ENCODE assay signal across 28 mouse cellular contexts in genomic region chr1:66364386-66364785, GRCm38 (mm10).
"Had no signal": no experiment of that assay in that cellular context is flagged by ENCODE, and none has a peak within 500 bp of the region (broad histone marks: within the 10 kb centered on the region; RNA-seq: fewer than 3 reads in every experiment).

No protein-coding gene starts in this region.

- H3K36me3 ChIP-seq: embryonic facial prominence, embryonic 10.5 days; embryonic facial prominence, embryonic 12.5 days; embryonic facial prominence, embryonic 13.5 days; embryonic facial prominence, embryonic 15.5 days had no signal

- H3K4me3 ChIP-seq: embryonic facial prominence, embryonic 10.5 days; embryonic facial prominence, embryonic 12.5 days; embryonic facial prominence, embryonic 13.5 days; embryonic facial prominence, embryonic 15.5 days; erythroblast, embryonic 14.5 days; forebrain, embryonic 10.5 days; forebrain, embryonic 12.5 days; forebrain, embryonic 13.5 days; forebrain, embryonic 15.5 days; gastrocnemius, adult 2 months; heart, adult 2 months had no signal

- H3K4me2 ChIP-seq: embryonic facial prominence, embryonic 12.5 days; embryonic facial prominence, embryonic 13.5 days; embryonic facial prominence, embryonic 15.5 days; forebrain, embryonic 12.5 days; forebrain, embryonic 13.5 days; forebrain, embryonic 15.5 days had no signal

- DNase-seq: cerebellum, adult 2 months; cerebellum, adult 8-10 months; cerebellum, adult 9-10 months; cerebellum, adult 9-11 months; cerebellum, postnatal 10 days; cerebellum, postnatal 14 days; cerebellum, postnatal 36 days; embryo, embryonic 11 days; forebrain, postnatal 0 days; gastrocnemius, adult 2 months; gastrocnemius, postnatal 10 days; gastrocnemius, postnatal 14 days; gastrocnemius, postnatal 25 days; gastrocnemius, postnatal 36 days; heart, adult 11 months; heart, adult 18-20 months; heart, adult 2 months had no signal

- H3K27ac ChIP-seq: embryonic facial prominence, embryonic 10.5 days; embryonic facial prominence, embryonic 12.5 days; embryonic facial prominence, embryonic 13.5 days; embryonic facial prominence, embryonic 15.5 days; forebrain, embryonic 10.5 days; forebrain, embryonic 12.5 days; forebrain, embryonic 13.5 days; forebrain, embryonic 15.5 days; gastrocnemius, adult 2 months; heart, adult 2 months had no signal

- H3K9ac ChIP-seq: embryonic facial prominence, embryonic 12.5 days; embryonic facial prominence, embryonic 13.5 days; embryonic facial prominence, embryonic 15.5 days; forebrain, embryonic 12.5 days; forebrain, embryonic 13.5 days; forebrain, embryonic 15.5 days; forebrain, postnatal 0 days had no signal

- H3K27me3 ChIP-seq: embryonic facial prominence, embryonic 12.5 days; embryonic facial prominence, embryonic 13.5 days; embryonic facial prominence, embryonic 15.5 days; forebrain, embryonic 12.5 days; forebrain, embryonic 13.5 days; forebrain, embryonic 15.5 days had no signal

- H3K4me1 ChIP-seq: embryonic facial prominence, embryonic 10.5 days; embryonic facial prominence, embryonic 12.5 days; embryonic facial prominence, embryonic 13.5 days; embryonic facial prominence, embryonic 15.5 days; forebrain, embryonic 10.5 days had no signal

- H3K9me3 ChIP-seq: embryonic facial prominence, embryonic 10.5 days; embryonic facial prominence, embryonic 12.5 days; embryonic facial prominence, embryonic 13.5 days; embryonic facial prominence, embryonic 15.5 days; forebrain, embryonic 10.5 days; forebrain, embryonic 12.5 days; forebrain, embryonic 13.5 days; forebrain, embryonic 15.5 days had no signal

- ATAC-seq: forebrain, embryonic 13.5 days; forebrain, embryonic 14.5 days; forebrain, embryonic 15.5 days; forebrain, embryonic 16.5 days; forebrain, postnatal 0 days had no signal
